In the genomic region with DNA sequence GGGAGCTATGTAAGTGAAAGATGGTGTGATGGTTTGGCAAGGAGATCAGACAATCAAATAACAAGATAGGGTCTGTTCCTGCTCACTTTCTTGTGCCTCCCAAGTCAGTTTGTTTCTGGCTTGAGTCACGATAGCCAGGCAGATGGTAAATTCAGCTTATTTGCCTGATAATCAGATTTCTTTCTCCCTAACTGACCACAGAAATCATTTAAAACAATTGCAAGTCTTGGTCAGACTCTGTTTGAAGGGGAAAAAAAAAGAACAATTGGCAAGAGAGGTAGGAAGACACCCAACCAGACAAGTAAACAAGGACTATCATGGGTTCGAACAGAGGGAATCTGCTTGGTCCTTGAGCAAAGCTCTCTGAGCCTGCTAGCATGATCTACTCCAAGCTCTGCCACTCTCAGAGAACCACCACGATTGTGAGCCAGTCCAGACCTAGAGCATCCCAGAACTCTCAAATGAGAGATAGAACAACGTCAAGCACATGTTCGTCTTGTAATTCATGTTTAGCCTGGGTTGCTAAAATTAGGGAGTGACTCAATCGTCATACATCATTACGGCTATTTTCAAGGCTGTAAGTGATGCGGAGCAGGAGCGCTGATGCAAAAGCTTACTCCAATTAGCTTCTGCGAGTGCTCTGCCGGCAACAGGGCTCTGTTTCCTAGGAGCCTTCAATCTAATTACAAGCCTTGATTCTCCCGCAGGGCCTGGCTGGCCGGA, we compare ENCODE assay signal across 8 mouse cellular contexts.
DNase-seq lines count a peak whose midpoint lies in the region; ATAC-seq lines count a peak whose summit lies in the region.

No protein-coding gene starts in this region.

- no peak overlapping the region; the same call in 1 of the 2 replicates for H3K4me2 ChIP-seq in hindbrain, embryonic 14.5 days (replicated peaks)
- H3K4me2 ChIP-seq in neural tube, embryonic 15.5 days: no peak overlapping the region

- no peak overlapping the region for H3K4me3 ChIP-seq in hindbrain, embryonic 14.5 days (replicated peaks; ENCODE audit: low read length)
- H3K4me3 ChIP-seq in neural tube, embryonic 15.5 days (replicated peaks): no peak overlapping the region

- no peak overlapping the region for H3K27ac ChIP-seq in hindbrain, embryonic 14.5 days
- no peak overlapping the region for H3K27ac ChIP-seq in neural tube, embryonic 15.5 days (replicated peaks)

- no peaks in the 10 kb centered on the region for H3K27me3 ChIP-seq in hindbrain, embryonic 14.5 days (ENCODE audit: control insufficient read depth, insufficient read depth, low read length)
- no peaks in the 10 kb centered on the region for H3K27me3 ChIP-seq in neural tube, embryonic 15.5 days (replicated peaks)

- no peaks in the 10 kb centered on the region for H3K9me3 ChIP-seq in hindbrain, embryonic 14.5 days (ENCODE audit: control insufficient read depth, low read length)
- H3K9me3 ChIP-seq in neural tube, embryonic 15.5 days (replicated peaks): no peaks in the 10 kb centered on the region

- peak; percentile 66; the same call in 1 of the 2 replicates for ATAC-seq in hindbrain, embryonic 14.5 days (ENCODE audit: low FRiP score)
- peak; percentile 47 for ATAC-seq in neural tube, embryonic 15.5 days (ENCODE audit: low FRiP score)
- ATAC-seq in megakaryocyte, adult 5-6 weeks (ENCODE audit: poor library complexity, severe bottlenecking): no peak

- WGBS in hindbrain, embryonic 14.5 days: 46% methylated on average over 13 of the region's 13 CpGs
- WGBS in neural tube, embryonic 15.5 days: 35% methylated on average over 13 of the region's 13 CpGs

- H3K4me1 ChIP-seq in hindbrain, embryonic 14.5 days (replicated peaks; ENCODE audit: control insufficient read depth, insufficient read depth, low read length): peaks cover 4% of the 10 kb centered on the region; the same call in 1 of the 2 replicates
- H3K4me1 ChIP-seq in neural tube, embryonic 15.5 days: no peaks in the 10 kb centered on the region

- no peak overlapping the region for H3K9ac ChIP-seq in hindbrain, embryonic 14.5 days
- no peak overlapping the region for H3K9ac ChIP-seq in neural tube, embryonic 15.5 days (replicated peaks)

- no peaks in the 10 kb centered on the region for H3K36me3 ChIP-seq in hindbrain, embryonic 14.5 days (replicated peaks; ENCODE audit: control insufficient read depth, insufficient read depth)
- H3K36me3 ChIP-seq in neural tube, embryonic 15.5 days: no peaks in the 10 kb centered on the region

- DNase-seq in embryo, embryonic 10 days (ENCODE audit: low spot score): peak; percentile 9
- DNase-seq in embryo, embryonic 9.5 days (ENCODE audit: extremely low spot score): no peak
- DNase-seq in cerebellum, postnatal 14 days: peak; percentile 44 to 50
- DNase-seq in hindbrain, embryonic 14.5 days (ENCODE audit: low spot score): peak; percentile 42
- DNase-seq in liver: no peak
- DNase-seq in heart, postnatal 14 days: no peak

- intact Hi-C loops in heart, postnatal 14 days (cut with DNase I): no loop called here

Comparison
In these comparisons a context has a peak if more than half of its experiments do, and no peak if none do; other contexts are left out.
1. DNase-seq: peak in embryo, embryonic 10 days (single experiment), cerebellum, postnatal 14 days (2 of 2) and hindbrain, embryonic 14.5 days (single experiment); none in embryo, embryonic 9.5 days (single experiment), liver (single experiment) and heart, postnatal 14 days (0 of 2).